Mouse (Mus musculus) CH12.LX (cell line): ENCODE results near the gene Pla1a. TPM values are rescaled to one million over a fixed set of nuclear protein-coding genes. Genes with fewer than 3 reads are reported as not detected.

Source experiments
- DNase-seq: peaks from one replicate; pipeline ENCODE4 v3.0.0-alpha.2; 2013; ENCODE audit errors: extremely low read depth
- H3K27ac ChIP-seq: 2 replicates; pipeline ENCODE4 v1.5.1; 2012; ENCODE audit warnings: low read depth, mild to moderate bottlenecking, control low read depth, moderate library complexity; ENCODE audit not compliant: insufficient read depth
- H3K27me3 ChIP-seq: replicated peaks from 2 replicates; pipeline ENCODE3; 2012; ENCODE audit warnings: inconsistent platforms
- H3K36me3 ChIP-seq, 2 experiments: replicated peaks in 1 of 2; 2 replicates each; pipeline versions ENCODE3 to v1.6.1; 2012; ENCODE audit warnings: inconsistent platforms in 1 of 2, low read length in 1 of 2, mild to moderate bottlenecking in 1 of 2, mixed read lengths in 1 of 2, moderate library complexity in 1 of 2; ENCODE audit not compliant: control insufficient read depth in 1 of 2, insufficient read depth in 1 of 2
- H3K4me1 ChIP-seq, 2 experiments: 2 replicates each; pipeline ENCODE4 v1.6.1; 2012; ENCODE audit warnings: inconsistent platforms in 1 of 2, moderate library complexity in 1 of 2; ENCODE audit not compliant: insufficient read depth in 2 of 2, control insufficient read depth in 1 of 2
- H3K4me2 ChIP-seq: 2 replicates; pipeline ENCODE4 v1.6.1; 2012; ENCODE audit warnings: low read depth, mild to moderate bottlenecking, control low read depth; ENCODE audit not compliant: poor library complexity, insufficient read depth, severe bottlenecking
- H3K4me3 ChIP-seq, 3 experiments: fragments of 150-350 bp in 1 of 3; sonication (generic) in 1 of 3; replicated peaks in 1 of 3; 2 replicates each; pipeline versions ENCODE3 to v1.5.1; 2011 to 2012; ENCODE audit warnings: low read depth in 2 of 3, low read length in 2 of 3, mild to moderate bottlenecking in 2 of 3, moderate library complexity in 2 of 3, control low read depth in 1 of 3, improper control_type of control experiment in 1 of 3, inconsistent platforms in 1 of 3, mixed read lengths in 1 of 3; ENCODE audit not compliant: poor library complexity in 1 of 3
- H3K79me2 ChIP-seq: replicated peaks from 2 replicates; pipeline ENCODE4 v1.6.1; 2012; ENCODE audit warnings: mild to moderate bottlenecking, moderate library complexity; ENCODE audit not compliant: control insufficient read depth, poor library complexity, insufficient read depth, severe bottlenecking; ENCODE audit errors: extremely low read depth
- H3K9ac ChIP-seq: 2 replicates; pipeline ENCODE4 v1.6.1; 2012; ENCODE audit warnings: low read depth, mild to moderate bottlenecking, control low read depth, moderate library complexity; ENCODE audit not compliant: insufficient read depth
- H3K9me3 ChIP-seq: replicated peaks from 2 replicates; pipeline ENCODE3; 2012; ENCODE audit warnings: low read length, inconsistent platforms, mixed read lengths
- CHD1 ChIP-seq: IDR thresholded peaks from 2 replicates; pipeline ENCODE4 v1.6.1; 2012; ENCODE audit warnings: low read depth, low read length, improper control_type of control experiment, inconsistent platforms
- CTCF ChIP-seq, 2 experiments: IDR thresholded peaks in 1 of 2; conservative IDR thresholded peaks in 1 of 2; 2 replicates each; pipeline ENCODE4 v1.5.1; 2011 to 2012; ENCODE audit warnings: low read depth in 2 of 2, low read length in 2 of 2, improper control_type of control experiment in 1 of 2, inconsistent platforms in 1 of 2, mild to moderate bottlenecking in 1 of 2, moderate library complexity in 1 of 2
- EP300 ChIP-seq: IDR thresholded peaks from 2 replicates; pipeline ENCODE4 v1.6.1; 2011; ENCODE audit warnings: low read length, improper control_type of control experiment
- GABPA ChIP-seq: IDR thresholded peaks from 2 replicates; pipeline ENCODE4 v1.6.1; 2012; ENCODE audit warnings: low read depth, low read length, improper control_type of control experiment, inconsistent platforms; ENCODE audit not compliant: insufficient replicate concordance
- MXI1 ChIP-seq: IDR thresholded peaks from 2 replicates; pipeline ENCODE4 v1.6.1; 2011; ENCODE audit warnings: mild to moderate bottlenecking, low read depth, low read length, improper control_type of control experiment
- MYC ChIP-seq: IDR thresholded peaks from 2 replicates; pipeline ENCODE4 v1.6.1; 2011; ENCODE audit warnings: low read depth, mild to moderate bottlenecking, improper control_type of control experiment, low read length
- NELFE ChIP-seq: IDR thresholded peaks from 2 replicates; pipeline ENCODE4 v1.6.1; 2011; ENCODE audit warnings: low read depth, low read length, improper control_type of control experiment
- NRF1 ChIP-seq: IDR thresholded peaks from 2 replicates; pipeline ENCODE4 v1.6.1; 2014; ENCODE audit warnings: low read depth, mild to moderate bottlenecking, inconsistent platforms, low read length, improper control_type of control experiment, moderate library complexity
- PAX5 ChIP-seq: IDR thresholded peaks from 2 replicates; pipeline ENCODE4 v1.6.1; 2012; ENCODE audit warnings: low read length, inconsistent platforms, mixed read lengths
- POLR2A ChIP-seq: IDR thresholded peaks from 2 replicates; pipeline ENCODE4 v1.6.1; 2011; ENCODE audit warnings: low read depth, mild to moderate bottlenecking, improper control_type of control experiment, low read length
- POLR2AphosphoS2 ChIP-seq: IDR thresholded peaks from 2 replicates; pipeline ENCODE4 v1.6.1; 2011; ENCODE audit warnings: low read depth, low read length, improper control_type of control experiment
- RAD21 ChIP-seq: IDR thresholded peaks from 2 replicates; pipeline ENCODE4 v1.6.1; 2011; ENCODE audit warnings: low read depth, mild to moderate bottlenecking, low read length, improper control_type of control experiment, moderate library complexity
- RCOR1 ChIP-seq: conservative IDR thresholded peaks from 2 replicates; pipeline ENCODE4 v1.6.1; 2012; ENCODE audit warnings: low read depth, mild to moderate bottlenecking, inconsistent platforms, low read length, improper control_type of control experiment
- SIN3A ChIP-seq: IDR thresholded peaks from 2 replicates; pipeline ENCODE4 v1.6.1; 2012; ENCODE audit warnings: low read length, improper control_type of control experiment, inconsistent platforms
- SMC3 ChIP-seq: IDR thresholded peaks from 2 replicates; pipeline ENCODE4 v1.6.1; 2011; ENCODE audit warnings: low read depth, low read length, improper control_type of control experiment
- TBP ChIP-seq: conservative IDR thresholded peaks from 2 replicates; pipeline ENCODE4 v1.6.1; 2011; ENCODE audit warnings: low read depth, low read length, improper control_type of control experiment
- UBTF ChIP-seq: IDR thresholded peaks from 2 replicates; pipeline ENCODE4 v1.6.1; 2012; ENCODE audit warnings: low read depth, mild to moderate bottlenecking, inconsistent platforms, low read length, improper control_type of control experiment, moderate library complexity
- USF1 ChIP-seq: IDR thresholded peaks from 2 replicates; pipeline ENCODE4 v1.6.1; 2014; ENCODE audit warnings: low read depth, mild to moderate bottlenecking, inconsistent platforms, low read length, improper control_type of control experiment
- USF2 ChIP-seq: conservative IDR thresholded peaks from 2 replicates; pipeline ENCODE4 v1.6.1; 2011; ENCODE audit warnings: low read depth, low read length, improper control_type of control experiment
- ZC3H11A ChIP-seq: IDR thresholded peaks from 2 replicates; pipeline ENCODE4 v1.6.1; 2012; ENCODE audit warnings: low read depth, mild to moderate bottlenecking, inconsistent platforms, low read length, improper control_type of control experiment
- ZKSCAN1 ChIP-seq: IDR thresholded peaks from 2 replicates; pipeline ENCODE4 v1.6.1; 2012; ENCODE audit warnings: low read depth, inconsistent platforms, low read length, improper control_type of control experiment, borderline replicate concordance
- ZNF384 ChIP-seq: IDR thresholded peaks from 2 replicates; pipeline ENCODE4 v1.6.1; 2012; ENCODE audit warnings: low read depth, low read length, improper control_type of control experiment, inconsistent platforms
- dilution Hi-C: fragments of 300-500 bp; cut with MboI; formaldehyde crosslinking; loops from 2 replicates; pipeline ENCODE4 v1.14.3; 2020; ENCODE audit warnings: low sequenced_read_pairs; ENCODE audit not compliant: extremely low pct_unique_long_range_greater_than_20kb, extremely low pct_ligation_motif_present
- in situ Hi-C: fragments of 300-500 bp; cut with MboI; formaldehyde crosslinking; loops from 3 replicates; pipeline ENCODE4 v1.14.3; 2019; ENCODE audit warnings: low sequenced_read_pairs, low pct_ligation_motif_present, low pct_unique_long_range_greater_than_20kb, mixed read lengths
- polyA plus RNA-seq: library from polyadenylated mRNA; unstranded; fragments of >175 nt; gene quantifications from 2 replicates; pipeline ENCODE4 v1.2.1, GENCODE M21; 2012; ENCODE audit warnings: low read depth; ENCODE audit not compliant: insufficient read length
- total RNA-seq, 2 experiments: library from RNA; depleted of rRNA; stranded (reverse); fragments of 300-350 nt in 1 of 2; fragments of >200 nt in 1 of 2; gene quantifications; 2 replicates each; pipeline ENCODE4 v1.2.3; 2012 to 2014

The Pla1a gene
- total and polyA plus RNA-seq, 3 experiments: 9.3 to 27.9 (median 14.3) TPM

- peaks cover 41 to 51% of the 10 kb centered on the region in 2 experiments for H3K36me3 ChIP-seq
- H3K27me3 ChIP-seq: no peaks in the 10 kb centered on the region
- no peak for DNase-seq
- TF ChIP-seq RAD21 (no peak), CHD1 (no peak), TBP (no peak), EP300 (no peak), CTCF (conservative IDR thresholded peaks at IDR 0.05 in 1 of 2, IDR thresholded peaks at IDR 0.05 in 1 of 2; ENCODE audit: low read depth in 2 of 2, low read length in 2 of 2) (no peak), MYC (no peak), POLR2A (no peak), NRF1 (no peak), PAX5 (no peak), ZKSCAN1 (no peak), SIN3A (no peak), ZNF384 (no peak), RCOR1 (no peak), SMC3 (no peak)
- H3K79me2 ChIP-seq: peaks cover 33% of the 10 kb centered on the region
- no peak overlapping the region for H3K4me2 ChIP-seq
- in situ Hi-C loops: loop anchor here (5.0 kb wide), 1 partner anchor 43 kb away; no protein-coding TSS in a partner anchor
- H3K4me1 ChIP-seq: peaks cover 10 to 43% of the 10 kb centered on the region in 2 experiments
- dilution Hi-C loops: no loop called here
- no peak overlapping the region for H3K4me3 ChIP-seq
- no peak overlapping the region for H3K9ac ChIP-seq
- H3K9me3 ChIP-seq: peaks cover 5% of the 10 kb centered on the region
- no peak overlapping the region for H3K27ac ChIP-seq
Observed at GRCm38 (mm10) chr16:38450707-38451106, 17.8 kb upstream of the Pla1a start.

GRCm38 (mm10) chr16:38448458-38448857 lies 15.5 kb upstream of the Pla1a start:
- Histone ChIP-seq H3K27ac (no peak overlapping the region), H3K36me3 (peaks cover 55 to 73% of the 10 kb centered on the region in 2 experiments), H3K9ac (no peak overlapping the region), H3K79me2 (peaks cover 21% of the 10 kb centered on the region), H3K9me3 (peaks cover 14% of the 10 kb centered on the region), H3K27me3 (no peaks in the 10 kb centered on the region), H3K4me2 (no peak overlapping the region), H3K4me3 (no peak overlapping the region), H3K4me1 (peaks cover 10 to 42% of the 10 kb centered on the region in 2 experiments)
- TF ChIP-seq POLR2AphosphoS2: no peak
- TF ChIP-seq USF2: no peak
- no peak for TF ChIP-seq UBTF
- TF ChIP-seq RAD21: no peak
- no peak for TF ChIP-seq GABPA
- TF ChIP-seq EP300: no peak
- no peak for TF ChIP-seq TBP
- TF ChIP-seq ZC3H11A: no peak
- TF ChIP-seq NELFE: no peak
- TF ChIP-seq ZKSCAN1: no peak
- no peak for TF ChIP-seq MXI1
- no peak for TF ChIP-seq USF1
- no peak for DNase-seq
- in situ Hi-C loops: no loop called here
- dilution Hi-C loops: no loop called here
